Mouse (Mus musculus) small intestine, adult 2 months (tissue): ENCODE results near the gene Slc16a2. TPM values are rescaled to one million over a fixed set of nuclear protein-coding genes. Genes with fewer than 3 reads are reported as not detected.

Experiments used
- H3K27ac ChIP-seq: fragments of 200-500 bp; 2 replicates; pipeline ENCODE4 v1.5.1; 2012; ENCODE audit warnings: low read depth, low read length, control low read depth, inconsistent platforms; ENCODE audit not compliant: insufficient read depth
- H3K27me3 ChIP-seq: fragments of 200-500 bp; 2 replicates; pipeline ENCODE4 v1.6.1; 2012; ENCODE audit warnings: mild to moderate bottlenecking, moderate library complexity, low read length, inconsistent platforms; ENCODE audit not compliant: control insufficient read depth, insufficient read depth
- H3K36me3 ChIP-seq: fragments of 200-500 bp; 2 replicates; pipeline ENCODE4 v1.6.1; 2012; ENCODE audit warnings: mild to moderate bottlenecking, low read length, control low read depth, inconsistent platforms; ENCODE audit not compliant: control insufficient read depth, insufficient read depth
- H3K4me1 ChIP-seq: fragments of 200-500 bp; 2 replicates; pipeline ENCODE4 v1.6.1; 2012; ENCODE audit warnings: low read length, inconsistent platforms, mixed read lengths; ENCODE audit not compliant: control insufficient read depth, insufficient read depth, insufficient read length
- H3K4me3 ChIP-seq: fragments of 200-500 bp; 2 replicates; pipeline ENCODE4 v1.5.1; 2012; ENCODE audit warnings: low read depth, mild to moderate bottlenecking, control low read depth, inconsistent platforms, low read length, moderate library complexity
- CTCF ChIP-seq: fragments of 200-500 bp; IDR thresholded peaks from 2 replicates; pipeline ENCODE4 v1.5.1; 2012; ENCODE audit warnings: low read depth, mild to moderate bottlenecking, control low read depth, inconsistent platforms, low read length, moderate library complexity, mixed read lengths; ENCODE audit not compliant: insufficient replicate concordance, insufficient read length; ENCODE audit errors: extremely low read depth
- POLR2A ChIP-seq: fragments of 200-500 bp; IDR thresholded peaks from 2 replicates; pipeline ENCODE4 v1.6.1; 2012; ENCODE audit warnings: low read depth, mild to moderate bottlenecking, control low read depth, inconsistent platforms, low read length, moderate library complexity
- WGBS: fragments of 180-500 bp; shearing (Covaris S2); methylation state at CpG from one replicate; pipeline ENCODE4 v1.1.7; 2018; 5-methylcytosine and 5-hydroxymethylcytosine counted together
- polyA plus RNA-seq: library from polyadenylated mRNA; depleted of rRNA; stranded (reverse); fragments of >200 nt; gene quantifications from 2 replicates; pipeline ENCODE4 v1.2.3, GENCODE M21; 2012

The Slc16a2 gene
- polyA plus RNA-seq, 1 experiment, result 1.9 TPM

GRCm38 (mm10) chrX:103704611-103705010 lies 117.2 kb downstream of the Slc16a2 start:
- Histone ChIP-seq H3K36me3 (no peaks in the 10 kb centered on the region), H3K4me1 (no peaks in the 10 kb centered on the region), H3K27ac (no peak overlapping the region), H3K4me3 (no peak overlapping the region), H3K27me3 (no peaks in the 10 kb centered on the region)
- TF ChIP-seq CTCF (no peak), POLR2A (no peak)
- WGBS, result 89% methylated on average over 4 of the region's 4 CpGs

GRCm38 (mm10) chrX:103704024-103704423 lies 117.8 kb downstream of the Slc16a2 start:
- 74% methylated on average over 4 of the region's 4 CpGs for WGBS
- Histone ChIP-seq H3K36me3 (no peaks in the 10 kb centered on the region), H3K27ac (no peak overlapping the region), H3K4me1 (no peaks in the 10 kb centered on the region), H3K4me3 (no peak overlapping the region), H3K27me3 (no peaks in the 10 kb centered on the region)
- TF ChIP-seq CTCF (no peak), POLR2A (no peak)

- H3K36me3 ChIP-seq, result no peaks in the 10 kb centered on the region
- H3K4me1 ChIP-seq, result peaks cover 5% of the 10 kb centered on the region
- H3K27ac ChIP-seq, result no peak overlapping the region
- TF ChIP-seq POLR2A, result no peak
- TF ChIP-seq CTCF, result no peak
- 84% methylated on average over 2 of the region's 2 CpGs for WGBS
- no peaks in the 10 kb centered on the region for H3K27me3 ChIP-seq
- H3K4me3 ChIP-seq, result no peak overlapping the region
Measured at GRCm38 (mm10) chrX:103697796-103698195, 124.0 kb downstream of the Slc16a2 start.

- 17% methylated on average over 9 of the region's 9 CpGs for WGBS
- Histone ChIP-seq H3K27me3 (no peaks in the 10 kb centered on the region), H3K36me3 (no peaks in the 10 kb centered on the region), H3K4me1 (peaks cover 5% of the 10 kb centered on the region), H3K4me3 (no peak overlapping the region), H3K27ac (no peak overlapping the region)
- TF ChIP-seq CTCF (no peak), POLR2A (no peak)
Measured at GRCm38 (mm10) chrX:103696081-103696519, 125.7 kb downstream of the Slc16a2 start.

- WGBS, result 4% methylated on average over 33 of the region's 41 CpGs
- H3K27ac ChIP-seq, result no peak overlapping the region
- peaks cover 5% of the 10 kb centered on the region for H3K4me1 ChIP-seq
- no peaks in the 10 kb centered on the region for H3K36me3 ChIP-seq
- H3K4me3 ChIP-seq, result peak overlapping the region; percentile 75
- H3K27me3 ChIP-seq, result no peaks in the 10 kb centered on the region
- TF ChIP-seq CTCF (no peak), POLR2A (no peak)
Measured at GRCm38 (mm10) chrX:103695165-103695996, 126.4 kb downstream of the Slc16a2 start.

GRCm38 (mm10) chrX:103694787-103695164 lies 127.0 kb downstream of the Slc16a2 start:
- 19% methylated on average over 17 of the region's 17 CpGs for WGBS
- Histone ChIP-seq H3K27ac (no peak overlapping the region), H3K36me3 (no peaks in the 10 kb centered on the region), H3K4me1 (peaks cover 5% of the 10 kb centered on the region), H3K4me3 (peak overlapping the region; percentile 75), H3K27me3 (no peaks in the 10 kb centered on the region)
- no peak for TF ChIP-seq POLR2A
- TF ChIP-seq CTCF, result no peak

- no peaks in the 10 kb centered on the region for H3K36me3 ChIP-seq
- TF ChIP-seq CTCF, result no peak
- TF ChIP-seq POLR2A, result no peak
- no peaks in the 10 kb centered on the region for H3K27me3 ChIP-seq
- H3K27ac ChIP-seq, result no peak overlapping the region
- H3K4me1 ChIP-seq, result peaks cover 5% of the 10 kb centered on the region
- 53% methylated on average over 10 of the region's 10 CpGs for WGBS
- H3K4me3 ChIP-seq, result peak overlapping the region; percentile 75; the same call in 1 of the 2 replicates
Measured at GRCm38 (mm10) chrX:103694381-103694780, 127.4 kb downstream of the Slc16a2 start.

- H3K4me1 ChIP-seq, result peaks cover 5% of the 10 kb centered on the region
- no peak overlapping the region for H3K27ac ChIP-seq
- no peak overlapping the region for H3K4me3 ChIP-seq
- 74% methylated on average over 5 of the region's 5 CpGs for WGBS
- no peaks in the 10 kb centered on the region for H3K27me3 ChIP-seq
- H3K36me3 ChIP-seq, result no peaks in the 10 kb centered on the region
- TF ChIP-seq CTCF (no peak), POLR2A (no peak)
Measured at GRCm38 (mm10) chrX:103692916-103693315, 128.9 kb downstream of the Slc16a2 start.
